Mouse (Mus musculus) limb, embryonic 10.5 days (tissue): ENCODE measurements around the gene Plau. TPM values are rescaled to one million over a fixed set of nuclear protein-coding genes. Genes with fewer than 3 reads are reported as not detected.

Experiments
- DNase-seq: peaks from one replicate; pipeline ENCODE4 v3.0.0-alpha.2; 2017; ENCODE audit warnings: low spot score
- H3K27ac ChIP-seq: fragments of 300-500 bp; sonication (generic); 2 replicates; pipeline ENCODE4 v1.5.1; 2016; ENCODE audit warnings: mild to moderate bottlenecking
- H3K27me3 ChIP-seq: fragments of 300-500 bp; sonication (generic); 2 replicates; pipeline ENCODE4 v1.6.1; 2016; ENCODE audit warnings: low read depth, mild to moderate bottlenecking; ENCODE audit not compliant: poor library complexity, severe bottlenecking
- H3K36me3 ChIP-seq: fragments of 300-500 bp; sonication (generic); 2 replicates; pipeline ENCODE4 v1.6.1; 2016; ENCODE audit warnings: mild to moderate bottlenecking, moderate library complexity
- H3K4me1 ChIP-seq: fragments of 300-500 bp; sonication (generic); 2 replicates; pipeline ENCODE4 v1.6.1; 2016
- H3K4me3 ChIP-seq: fragments of 300-500 bp; sonication (generic); 2 replicates; pipeline ENCODE4 v1.5.1; 2016; ENCODE audit warnings: mild to moderate bottlenecking, moderate library complexity
- H3K9me3 ChIP-seq: fragments of 300-500 bp; sonication (generic); replicated peaks from 2 replicates; pipeline ENCODE4 v1.6.1; 2016; ENCODE audit warnings: mild to moderate bottlenecking
- WGBS: fragments of 180-500 bp; shearing (Covaris S2); methylation state at CpG from one replicate; pipeline ENCODE4 v1.1.7; 2016; 5-methylcytosine and 5-hydroxymethylcytosine counted together
- polyA plus RNA-seq: library from polyadenylated mRNA; unstranded; fragments of >200 nt; fragmentation: Nextera tagmentation; extraction: Ambion mirVana; gene quantifications from 2 replicates; pipeline ENCODE4 v1.2.1, GENCODE M21; 2016

Gene Plau
- polyA plus RNA-seq, 1 experiment from 2014 or later = 0.55 TPM

DNA sequence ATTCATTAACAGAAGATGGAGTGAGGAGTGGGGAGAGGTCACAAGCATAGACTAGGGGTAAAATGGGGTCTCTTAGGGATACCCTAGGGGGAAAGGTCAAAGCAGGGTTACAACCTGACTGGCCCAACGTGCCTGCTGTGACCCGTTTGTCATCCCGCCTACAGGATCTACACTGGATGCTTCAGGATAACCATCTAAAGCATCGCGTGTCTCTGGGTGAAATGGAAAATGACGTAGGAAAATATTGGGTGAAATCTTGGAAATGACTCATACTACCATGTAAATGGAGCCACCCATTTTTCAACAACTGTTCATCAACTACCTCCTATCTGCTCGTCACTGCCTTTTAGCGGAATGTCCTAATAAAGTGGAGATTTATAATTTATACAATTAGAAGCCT is 40.3 kb upstream of the Plau start:
- 73% methylated on average over 8 of the region's 8 CpGs for WGBS
- no peak for DNase-seq

DNA sequence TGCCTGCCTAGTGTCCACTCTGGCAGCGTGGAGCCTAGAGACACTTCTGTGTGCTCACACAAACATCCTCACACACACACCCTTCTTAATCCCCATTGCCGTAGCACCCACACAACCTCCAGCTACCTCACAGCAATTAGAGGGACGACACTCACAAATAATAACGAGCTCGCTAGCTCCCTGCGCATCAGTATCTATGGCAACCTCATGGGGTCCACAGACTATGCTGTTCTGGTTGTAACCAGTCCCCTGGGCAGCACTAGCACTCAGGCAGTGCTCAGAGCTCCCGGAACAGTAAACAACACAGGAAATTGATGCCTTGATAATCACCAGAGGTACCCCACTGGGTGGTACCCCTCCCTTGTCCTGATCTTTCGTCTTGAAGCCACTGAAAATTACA is 39.8 kb upstream of the Plau start:
- H3K4me1 ChIP-seq = peaks cover 49% of the 10 kb centered on the region
- H3K9me3 ChIP-seq = no peaks in the 10 kb centered on the region
- WGBS = 65% methylated on average over 8 of the region's 8 CpGs
- H3K27ac ChIP-seq = no peak overlapping the region
- peaks cover 10% of the 10 kb centered on the region for H3K36me3 ChIP-seq
- no peaks in the 10 kb centered on the region for H3K27me3 ChIP-seq
- no peak overlapping the region for H3K4me3 ChIP-seq
- DNase-seq = no peak

More for the DNA sequence above, 40.3 kb upstream of the Plau start:
- peak overlapping the region; percentile 61; the same call in 1 of the 2 replicates for H3K27ac ChIP-seq
- H3K4me1 ChIP-seq = peaks cover 49% of the 10 kb centered on the region
- no peaks in the 10 kb centered on the region for H3K27me3 ChIP-seq
- peaks cover 15% of the 10 kb centered on the region for H3K36me3 ChIP-seq
- no peak overlapping the region for H3K4me3 ChIP-seq
- no peaks in the 10 kb centered on the region for H3K9me3 ChIP-seq

DNA sequence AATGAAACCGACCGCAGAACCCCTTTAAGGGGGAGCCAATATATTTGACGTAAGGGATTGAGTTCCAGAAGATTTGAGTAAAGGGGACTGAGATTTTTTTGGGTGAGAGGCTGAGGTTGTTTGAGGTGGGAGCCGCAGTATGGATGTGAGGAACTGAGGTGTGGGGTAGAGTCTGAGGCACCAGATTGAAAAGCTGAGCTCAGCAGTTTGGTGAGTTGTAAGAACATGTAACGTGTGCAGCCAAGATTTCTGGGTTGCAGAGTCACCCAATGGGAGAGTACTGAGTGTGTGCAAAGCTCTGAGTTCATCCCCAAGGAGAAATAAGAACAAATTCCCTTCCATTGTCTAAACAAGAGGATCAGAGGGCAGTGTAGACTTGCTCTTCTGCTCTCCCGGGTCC is 38.2 kb upstream of the Plau start:
- Histone ChIP-seq H3K36me3 (no peaks in the 10 kb centered on the region), H3K4me3 (no peak overlapping the region), H3K9me3 (no peaks in the 10 kb centered on the region), H3K27ac (no peak overlapping the region), H3K27me3 (no peaks in the 10 kb centered on the region), H3K4me1 (peaks cover 33% of the 10 kb centered on the region)
- no peak for DNase-seq
- 84% methylated on average over 6 of the region's 6 CpGs for WGBS

DNA sequence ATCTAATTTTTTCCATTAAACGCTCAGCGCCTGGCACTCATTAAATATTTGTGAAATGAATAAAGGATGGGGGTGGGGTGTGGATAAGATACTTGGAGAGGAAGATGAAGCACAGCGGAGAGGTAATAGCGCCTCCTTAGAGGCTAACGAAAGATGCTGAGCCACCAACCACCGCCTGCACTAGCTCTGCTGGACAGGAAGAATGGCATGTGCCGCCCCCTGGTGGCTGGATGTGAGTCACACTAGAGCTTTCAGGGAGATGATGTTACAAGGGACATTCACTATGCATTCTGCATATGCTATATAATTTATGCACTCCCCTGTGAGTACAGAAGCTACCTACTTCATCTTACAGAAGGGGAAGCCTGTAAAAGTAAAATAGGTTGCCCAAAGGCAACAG is 37.7 kb upstream of the Plau start:
- Histone ChIP-seq H3K27ac (no peak overlapping the region), H3K27me3 (no peaks in the 10 kb centered on the region), H3K36me3 (no peaks in the 10 kb centered on the region), H3K4me3 (no peak overlapping the region), H3K4me1 (peaks cover 33% of the 10 kb centered on the region), H3K9me3 (no peaks in the 10 kb centered on the region)
- 8% methylated on average over 7 of the region's 7 CpGs for WGBS
- DNase-seq = peak; percentile 89

DNA sequence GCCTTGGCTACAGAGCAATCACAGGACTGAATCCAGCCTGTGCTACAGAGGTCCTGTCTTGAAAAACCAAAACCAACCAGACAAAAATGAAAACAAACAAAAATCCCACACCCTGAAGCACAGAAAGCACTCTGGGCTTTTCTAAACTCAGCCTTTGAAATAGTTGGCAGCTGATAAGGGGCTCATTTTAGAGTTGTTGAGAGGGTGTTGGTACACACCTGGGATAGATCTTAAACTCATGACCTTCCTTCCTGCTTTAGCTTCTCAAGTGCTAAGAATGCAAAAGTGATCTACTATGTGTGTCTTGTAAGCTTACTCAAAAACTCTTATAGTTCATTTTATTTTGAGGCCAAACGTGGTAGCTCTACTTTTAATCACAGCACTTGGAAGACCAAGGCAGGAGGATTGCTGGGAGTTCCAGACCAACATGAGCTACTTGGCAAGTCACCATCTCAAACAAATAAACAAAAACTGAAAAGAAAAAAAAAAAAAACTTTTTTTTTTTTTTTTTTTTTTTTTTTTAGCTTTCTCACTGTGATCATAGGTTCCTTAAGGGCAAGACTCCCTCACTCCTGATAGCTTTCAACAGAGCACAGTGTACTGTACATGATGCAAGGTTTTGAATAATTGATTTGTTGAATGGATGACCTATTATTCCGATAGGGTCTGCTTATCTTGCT is 33.4 kb upstream of the Plau start:
- H3K4me3 ChIP-seq = no peak overlapping the region
- no peaks in the 10 kb centered on the region for H3K9me3 ChIP-seq
- 0 out of 2 replicates have a peak, but pooled peaks cover 12% of the 10 kb centered on the region for H3K4me1 ChIP-seq
- no peak for DNase-seq
- H3K36me3 ChIP-seq = no peaks in the 10 kb centered on the region
- H3K27ac ChIP-seq = no peak overlapping the region
- WGBS = 38% methylated on average over 2 of the region's 2 CpGs
- H3K27me3 ChIP-seq = no peaks in the 10 kb centered on the region

DNA sequence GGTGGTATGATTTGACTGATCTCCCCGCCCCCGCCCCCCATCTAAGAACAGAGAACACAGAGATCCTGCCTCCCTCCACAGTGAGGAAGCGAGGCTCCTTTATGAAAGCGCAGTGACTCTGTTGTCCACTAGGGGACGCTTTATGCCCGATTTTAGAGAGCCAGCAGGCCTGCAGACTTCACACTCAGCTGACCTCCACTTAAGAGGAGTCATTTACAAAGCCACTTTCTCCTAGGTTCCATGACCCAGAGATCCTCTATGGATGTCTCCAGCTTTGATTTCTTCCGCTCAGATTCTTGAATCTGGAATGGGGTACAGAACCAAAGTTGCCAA is 32.9 kb upstream of the Plau start:
- Histone ChIP-seq H3K4me3 (no peak overlapping the region), H3K27me3 (no peaks in the 10 kb centered on the region), H3K36me3 (no peaks in the 10 kb centered on the region), H3K4me1 (0 out of 2 replicates have a peak, but pooled peaks cover 12% of the 10 kb centered on the region), H3K27ac (no peak overlapping the region), H3K9me3 (no peaks in the 10 kb centered on the region)
- peak; percentile 79 for DNase-seq
- WGBS = 3% methylated on average over 7 of the region's 7 CpGs

DNA sequence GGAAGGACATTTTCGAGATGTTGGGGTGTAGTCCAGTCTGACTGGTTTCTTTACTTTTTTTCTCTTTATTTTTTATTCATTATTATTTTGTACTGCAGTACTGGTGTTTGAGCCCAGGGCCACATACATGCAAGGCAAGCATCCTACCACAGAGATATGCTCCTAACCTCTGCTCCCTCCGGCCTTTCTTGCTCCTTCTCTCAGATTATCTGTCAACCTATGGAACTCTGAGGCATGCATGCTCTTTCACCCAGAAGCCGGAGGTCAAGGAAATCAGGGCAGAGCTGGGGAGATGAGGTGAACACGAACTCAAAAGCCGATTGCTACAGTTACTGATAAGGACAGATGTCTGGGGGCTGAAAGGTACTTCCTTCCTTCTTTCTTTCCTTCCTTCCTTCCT is 32.0 kb upstream of the Plau start:
- Histone ChIP-seq H3K36me3 (no peaks in the 10 kb centered on the region), H3K27me3 (no peaks in the 10 kb centered on the region), H3K9me3 (no peaks in the 10 kb centered on the region), H3K4me1 (peaks cover 13% of the 10 kb centered on the region; the same call in 1 of the 2 replicates), H3K27ac (no peak overlapping the region), H3K4me3 (no peak overlapping the region)
- no peak for DNase-seq
- 73% methylated on average over 5 of the region's 5 CpGs for WGBS

DNA sequence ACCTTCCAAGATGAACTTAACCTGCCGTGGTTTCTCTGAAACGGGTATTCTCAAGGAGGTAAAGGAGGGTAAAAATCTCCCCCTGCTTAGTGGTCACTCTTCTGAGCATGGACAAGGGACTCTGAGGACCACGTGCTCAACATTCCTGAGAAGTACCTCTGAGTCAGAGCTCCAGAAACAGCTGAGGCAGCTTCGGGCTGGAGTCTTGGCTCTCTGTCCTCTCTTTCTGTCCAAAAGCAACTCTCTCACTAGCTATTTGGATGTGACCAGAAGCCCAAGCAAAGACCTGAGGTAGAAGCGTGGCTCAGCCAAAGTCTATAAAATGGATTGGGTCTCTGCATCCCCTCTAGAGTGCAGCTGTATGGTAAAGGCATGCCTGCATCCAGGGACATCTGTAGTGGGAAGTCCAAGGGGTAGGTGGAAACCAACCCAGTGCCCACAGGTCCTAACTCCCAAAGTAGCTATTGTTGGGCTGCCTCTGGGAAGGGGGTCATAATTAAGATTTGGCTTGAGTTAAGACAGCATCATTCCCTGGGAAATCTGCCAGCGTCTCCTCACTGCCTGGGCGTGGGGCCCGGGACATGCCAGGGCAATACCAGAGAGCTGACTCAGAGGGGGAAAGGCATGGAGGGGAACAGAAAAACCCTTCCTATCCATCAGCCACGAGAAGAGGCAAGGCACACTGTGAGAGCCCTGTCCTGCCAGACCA is 31.3 kb upstream of the Plau start:
- H3K9me3 ChIP-seq = no peaks in the 10 kb centered on the region
- no peak for DNase-seq
- no peak overlapping the region for H3K27ac ChIP-seq
- no peak overlapping the region for H3K4me3 ChIP-seq
- H3K36me3 ChIP-seq = no peaks in the 10 kb centered on the region
- peaks cover 18% of the 10 kb centered on the region; the same call in 1 of the 2 replicates for H3K4me1 ChIP-seq
- H3K27me3 ChIP-seq = no peaks in the 10 kb centered on the region
- 80% methylated on average over 9 of the region's 9 CpGs for WGBS

DNA sequence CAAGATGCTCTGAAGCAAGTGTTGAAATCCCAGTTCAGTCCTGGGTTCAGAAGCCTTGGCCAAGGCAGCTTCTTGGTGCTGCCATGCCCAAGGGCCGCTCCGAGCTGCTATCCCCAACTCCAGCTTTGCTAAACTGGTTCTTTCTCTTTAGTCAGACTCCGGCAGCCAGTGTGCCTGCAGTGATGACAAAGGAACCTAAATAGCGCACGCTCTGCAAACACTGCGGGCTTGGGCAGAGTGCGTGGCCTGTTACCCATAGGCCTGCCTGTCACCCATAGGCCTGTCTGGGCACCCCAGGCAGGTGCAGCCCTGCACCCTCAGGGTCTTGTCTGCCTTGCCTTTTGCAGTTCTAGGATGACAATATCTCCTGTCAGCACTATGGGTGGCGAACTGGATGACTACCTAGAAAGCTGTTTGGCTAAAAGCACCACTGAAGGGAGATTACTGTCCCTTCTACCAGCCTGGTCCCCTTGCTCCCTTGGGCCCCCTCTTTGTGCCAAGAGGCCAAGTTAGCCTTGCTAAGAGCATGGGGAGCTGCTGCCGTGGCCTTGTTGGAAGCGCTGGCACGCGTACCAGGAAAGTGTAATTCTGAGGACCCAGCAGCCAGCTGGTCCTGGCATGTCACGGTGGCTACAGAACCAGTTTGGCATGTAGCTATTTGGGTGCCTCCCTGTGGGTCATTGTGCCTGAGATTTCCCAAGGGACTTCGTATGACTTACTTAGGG is 30.2 kb upstream of the Plau start:
- no peak for DNase-seq
- Histone ChIP-seq H3K36me3 (no peaks in the 10 kb centered on the region), H3K4me3 (no peak overlapping the region), H3K27ac (no peak overlapping the region), H3K4me1 (peaks cover 13% of the 10 kb centered on the region; the same call in 1 of the 2 replicates), H3K27me3 (no peaks in the 10 kb centered on the region), H3K9me3 (no peaks in the 10 kb centered on the region)
- WGBS = 91% methylated on average over 14 of the region's 14 CpGs

DNA sequence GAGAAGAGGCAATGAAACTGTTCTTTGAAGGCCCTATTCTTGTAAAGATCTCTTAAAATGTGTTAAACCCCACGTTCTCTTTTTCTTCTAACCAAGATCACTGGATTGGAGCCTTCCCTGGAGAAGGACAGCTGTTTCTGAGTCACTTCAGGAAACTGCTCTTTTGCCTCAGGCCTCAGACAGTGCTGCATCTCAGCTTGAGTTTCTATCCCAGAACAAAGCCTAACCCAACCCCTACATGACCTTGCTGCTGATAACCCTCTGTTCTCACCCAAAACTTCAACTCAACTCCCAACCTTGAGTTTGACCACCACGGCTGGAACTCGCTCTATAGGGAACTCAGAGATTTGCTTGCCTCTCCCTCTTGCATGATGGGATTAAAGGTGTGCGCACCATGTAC is 27.1 kb upstream of the Plau start:
- Histone ChIP-seq H3K9me3 (no peaks in the 10 kb centered on the region), H3K4me1 (peaks cover 25% of the 10 kb centered on the region), H3K4me3 (no peak overlapping the region), H3K27me3 (no peaks in the 10 kb centered on the region), H3K27ac (no peak overlapping the region), H3K36me3 (no peaks in the 10 kb centered on the region)
- no peak for DNase-seq
- 84% methylated on average over 4 of the region's 4 CpGs for WGBS

DNA sequence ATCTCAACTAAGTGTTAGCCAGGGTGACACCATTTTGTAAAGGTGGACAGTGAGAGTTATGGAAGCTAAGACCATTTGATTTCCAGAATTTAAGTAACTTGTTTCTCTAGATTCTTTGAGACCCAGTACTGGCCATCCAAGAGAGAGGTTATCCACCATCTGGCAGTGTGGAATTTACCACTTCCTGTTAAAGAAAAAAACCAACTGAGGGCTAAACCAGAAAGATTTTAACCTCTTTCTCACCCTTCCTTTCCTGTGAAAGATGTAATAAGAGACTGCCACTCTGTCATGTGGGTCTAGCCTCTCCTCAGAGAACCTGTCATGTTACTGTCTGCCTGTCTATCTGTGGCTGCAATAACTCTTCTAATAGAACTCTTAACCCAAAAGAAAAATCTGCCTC is 26.6 kb upstream of the Plau start:
- Histone ChIP-seq H3K4me1 (peaks cover 25% of the 10 kb centered on the region), H3K4me3 (no peak overlapping the region), H3K27me3 (no peaks in the 10 kb centered on the region), H3K9me3 (no peaks in the 10 kb centered on the region), H3K27ac (no peak overlapping the region), H3K36me3 (no peaks in the 10 kb centered on the region)
- DNase-seq = no peak

DNA sequence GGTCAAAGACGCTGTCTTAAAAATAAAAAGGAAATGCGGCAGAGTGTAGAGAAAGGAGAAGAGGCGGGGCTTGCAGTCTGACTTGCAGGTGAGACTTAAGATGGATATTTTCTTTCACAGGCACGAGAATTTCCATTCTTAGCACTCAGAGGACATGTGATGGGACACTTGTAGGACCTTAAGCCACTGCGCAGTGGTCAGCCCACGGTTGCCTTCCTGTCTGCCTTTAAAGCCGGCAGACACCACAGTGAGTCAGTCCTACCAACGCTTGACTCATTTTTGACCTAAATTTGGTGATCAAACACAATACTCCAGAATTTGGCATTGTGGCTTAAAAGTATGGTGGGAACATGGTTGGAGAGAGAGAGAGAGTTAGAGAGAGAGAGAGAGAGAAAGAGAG is 25.2 kb upstream of the Plau start:
- H3K4me3 ChIP-seq = no peak overlapping the region
- 89% methylated on average over 8 of the region's 8 CpGs for WGBS

DNA sequence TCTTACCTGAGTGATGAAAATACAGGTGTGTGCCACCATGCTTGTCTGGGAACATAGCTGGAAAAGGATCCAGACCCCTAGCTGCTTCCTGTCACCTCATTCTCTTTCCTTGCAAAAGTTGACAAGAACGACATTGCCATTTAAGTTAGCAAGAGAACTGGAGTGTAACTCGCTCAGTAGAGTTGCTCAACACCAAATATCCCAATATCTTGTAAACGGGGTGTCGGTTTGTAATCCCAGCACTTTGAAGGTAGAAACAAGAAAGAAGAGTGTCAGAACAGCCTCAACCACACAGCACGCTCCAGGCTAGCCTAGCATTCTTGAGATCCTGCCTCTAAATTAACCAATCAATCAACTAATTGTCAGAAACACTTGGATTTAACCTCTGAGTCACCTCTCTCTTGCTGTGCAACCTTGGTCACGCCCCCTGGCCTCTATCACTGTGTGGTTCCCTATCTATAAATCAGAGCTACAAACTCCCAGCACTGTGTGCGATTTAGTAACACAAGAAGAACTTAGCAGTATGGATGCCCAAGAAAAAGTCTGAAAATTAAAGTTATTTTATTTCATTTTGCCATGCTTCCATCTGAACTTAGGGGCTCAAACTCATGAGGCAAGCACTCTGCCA is 24.6 kb upstream of the Plau start:
- WGBS = 55% methylated on average over 7 of the region's 7 CpGs
- DNase-seq = no peak
- H3K27ac ChIP-seq = no peak overlapping the region

More for the DNA sequence above, 25.2 kb upstream of the Plau start:
- DNase-seq = no peak
- Histone ChIP-seq H3K36me3 (no peaks in the 10 kb centered on the region), H3K27me3 (no peaks in the 10 kb centered on the region), H3K4me1 (peaks cover 23% of the 10 kb centered on the region), H3K27ac (no peak overlapping the region), H3K9me3 (no peaks in the 10 kb centered on the region)

More for the DNA sequence above, 24.6 kb upstream of the Plau start:
- no peaks in the 10 kb centered on the region for H3K9me3 ChIP-seq
- no peaks in the 10 kb centered on the region for H3K27me3 ChIP-seq
- H3K36me3 ChIP-seq = no peaks in the 10 kb centered on the region
- peaks cover 20% of the 10 kb centered on the region for H3K4me1 ChIP-seq
- H3K4me3 ChIP-seq = no peak overlapping the region
